Mouse (Mus musculus) left cerebral cortex, postnatal 36 days (tissue): ENCODE measurements around the gene Cspg5. TPM values are rescaled to one million over a fixed set of nuclear protein-coding genes. Genes with fewer than 3 reads are reported as not detected.

Source experiments
- DNase-seq, 2 experiments: peaks; one replicate each; pipeline ENCODE4 v3.0.0; 2021 to 2022; ENCODE audit warnings: low spot score in 2 of 2, mixed read lengths in 1 of 2
- intact Hi-C: fragments of 180-260 bp; cut with DNase I; formaldehyde crosslinking; loops from one replicate; pipeline ENCODE4 v1.15.1; 2025
- microRNA-seq: library from miRNA; unstranded; fragments of <30 nt; microRNA quantifications from one replicate; pipeline ENCODE4 v1.2.0, GENCODE M21; 2022
- total RNA-seq, 2 experiments: library from RNA; stranded (reverse); gene quantifications; 2 replicates each; pipeline ENCODE4 v1.2.3; 2021

Gene Cspg5
- total RNA-seq, 2 experiments from 2014 or later, result 363 to 430 TPM

DNA sequence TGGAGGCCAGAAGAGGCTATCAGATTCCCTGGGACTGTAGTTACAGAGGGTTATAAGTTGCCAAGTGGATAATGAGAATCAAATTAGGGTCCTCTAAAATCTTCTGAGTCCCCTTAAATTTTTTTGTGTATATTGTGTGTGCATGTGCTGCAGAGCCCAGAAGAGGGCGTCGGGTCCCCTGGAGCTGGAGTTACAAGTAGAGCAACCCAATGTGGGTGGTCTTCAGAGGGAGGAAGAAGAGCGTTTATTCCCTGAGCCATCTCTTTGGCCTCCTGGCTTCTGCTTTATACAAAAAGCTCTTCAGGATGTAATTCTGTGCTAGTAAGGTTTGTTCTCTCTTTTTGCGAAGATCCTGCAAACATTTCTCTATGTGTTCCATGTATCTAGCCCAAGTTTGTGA is 60.9 kb downstream of the Cspg5 start:
- intact Hi-C loops, result no loop called here
- DNase-seq, result no peak

DNA sequence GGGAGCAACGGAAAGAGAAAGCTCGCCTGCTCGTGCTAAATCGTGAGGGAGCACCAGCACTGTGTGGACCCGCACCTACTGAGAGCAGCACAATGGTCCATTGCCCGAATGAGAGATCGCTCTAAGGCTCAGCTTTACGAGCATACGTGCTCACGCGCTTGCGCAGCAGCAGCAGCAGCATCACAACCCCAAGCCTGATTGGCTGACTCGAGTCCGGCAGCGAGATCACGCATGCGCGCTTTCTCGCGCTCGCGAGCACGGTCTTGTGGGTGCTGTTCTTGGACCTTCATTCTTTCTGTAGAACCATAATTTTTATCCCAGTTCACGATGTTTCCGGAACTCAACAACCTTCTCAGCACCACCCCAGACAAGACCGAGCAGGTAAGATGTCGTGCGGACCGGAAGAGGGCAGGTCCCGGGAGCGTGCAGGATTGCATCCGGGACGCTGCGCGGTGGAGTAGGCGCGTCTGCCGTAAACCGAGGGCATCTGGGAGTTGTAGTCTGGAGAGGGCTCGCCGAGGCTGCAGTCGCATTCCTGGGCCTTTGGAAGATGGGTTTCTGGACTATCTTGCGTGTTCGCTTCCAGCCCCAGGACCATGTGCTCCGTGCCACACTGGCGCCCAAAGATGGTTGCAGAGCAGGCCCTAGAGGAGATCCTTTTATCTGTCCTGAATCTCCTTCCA is 61.5 kb downstream of the Cspg5 start, which contains the start of gene Elp6:
TSS of gene Elp6 (plus strand) at position 205 of the 683 bp plus-strand sequence.
- peak; percentile 93 to 94 for DNase-seq
- intact Hi-C loops, result no loop called here

DNA sequence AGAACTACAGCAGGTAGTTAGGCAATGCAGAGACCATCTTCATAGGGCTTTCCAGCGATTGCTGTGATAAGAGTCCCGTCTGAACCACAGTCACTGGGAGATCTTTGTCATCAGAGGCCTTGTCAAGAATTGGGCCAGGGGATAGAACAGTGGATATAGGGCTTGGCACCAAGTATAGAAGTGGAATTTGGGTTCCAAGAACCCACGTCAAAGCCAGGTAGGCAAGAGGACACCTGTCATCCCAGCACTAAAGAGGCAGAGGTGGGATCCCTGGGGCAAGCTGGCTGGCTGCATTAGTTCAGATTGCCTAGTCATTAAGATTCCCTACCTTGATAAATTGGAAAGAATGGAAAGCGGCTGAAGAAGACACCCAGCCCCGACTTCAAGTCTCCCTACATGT is 62.8 kb downstream of the Cspg5 start:
- intact Hi-C loops, result no loop called here
- DNase-seq, result no peak

Small RNA genes lying within 50 kb of the gene (microRNA-seq; reads per million reads assigned to microRNA genes)
- 30.7 reads per million, percentile 44 among the genes with 10 or more reads in this experiment for gene Mir6236

Other genes starting within 250 kb of the Cspg5 start
- gene Smarcc1, start 126.1 kb upstream of the Cspg5 start, total RNA-seq, result 10 to 100 TPM; 64.5 to 74.5 TPM
- 100 to 1,000 TPM; 163 to 166 TPM for gene Dhx30, start 126.0 kb upstream of the Cspg5 start, total RNA-seq
- gene Elp6, start 61.4 kb downstream of the Cspg5 start, total RNA-seq, result 10 to 100 TPM; 11.1 to 12.7 TPM
- gene Scap, start 89.5 kb downstream of the Cspg5 start, total RNA-seq, result 100 to 1,000 TPM in 1 of 2 experiments, 10 to 100 TPM in 1; 97.2 to 100 TPM
- gene Ptpn23, start 164.4 kb downstream of the Cspg5 start, total RNA-seq, result 10 to 100 TPM; 48.5 to 65.7 TPM
- under 1 TPM in 1 of 2 experiments, not detected in 1; 0.34 TPM for gene Ngp, start 176.0 kb downstream of the Cspg5 start, total RNA-seq
- 10 to 100 TPM; 26.9 to 28.6 TPM for gene Klhl18, start 232.9 kb downstream of the Cspg5 start, total RNA-seq
- gene Kif9, start 233.2 kb downstream of the Cspg5 start, total RNA-seq, result 1 to 10 TPM; 3.2 to 3.9 TPM